Mouse (Mus musculus) neutrophil, adult 59 days (primary cell): ENCODE data around the gene Bnc2. TPM values are rescaled to one million over a fixed set of nuclear protein-coding genes. Genes with fewer than 3 reads are reported as not detected.

Experiments used
- total RNA-seq, 2 experiments: library from RNA; stranded (reverse); gene quantifications; 1 replicate in 1 of 2; 2 replicates in 1 of 2; pipeline ENCODE4 v1.2.4; 2023

The Bnc2 gene
- total RNA-seq, result not detected

DNA sequence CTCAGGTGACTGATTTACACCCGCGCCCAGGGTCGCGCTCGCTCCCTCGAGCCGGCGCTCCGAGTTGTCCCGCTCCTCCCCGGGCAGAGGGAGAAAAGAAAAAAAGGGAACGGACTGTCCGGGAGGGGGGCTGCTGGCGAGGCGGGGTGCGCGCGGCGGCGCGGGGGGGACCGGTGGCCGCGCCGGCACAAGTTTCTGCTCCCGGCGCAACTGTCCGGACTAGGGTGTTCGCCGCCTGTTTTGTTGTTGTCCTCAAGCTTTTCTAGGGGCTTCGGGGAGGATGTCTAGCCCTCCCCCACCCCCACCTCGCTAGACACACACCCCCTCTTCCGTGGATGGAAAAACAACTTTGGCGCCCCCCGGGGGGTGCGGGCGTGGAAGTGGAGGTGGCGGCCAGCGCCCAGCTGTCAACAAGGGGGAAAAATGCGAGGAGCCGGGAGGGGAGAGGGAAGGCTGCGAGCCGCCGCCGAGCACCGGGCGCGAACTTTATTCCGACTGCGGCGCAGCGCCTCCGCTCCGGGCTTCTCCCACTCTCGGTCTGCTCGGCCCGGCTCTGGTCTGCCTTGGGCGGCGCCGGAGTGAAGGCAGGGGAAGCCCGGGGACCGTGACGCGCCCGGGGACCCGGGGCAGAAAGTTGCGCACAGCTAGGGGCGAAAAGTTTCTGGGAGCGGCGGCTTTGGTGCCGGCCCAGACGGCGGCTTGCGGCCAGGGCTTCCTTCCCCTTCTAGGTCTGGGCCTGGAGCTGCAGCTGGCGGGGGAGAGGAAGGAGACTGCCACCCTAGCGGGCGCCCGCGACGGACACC is at the start of gene Bnc2:
TSS of gene Bnc2 (minus strand) at position 105 of the 803 bp plus-strand sequence.

Other genes with a start within 250 kb of the Bnc2 start
- 1 to 10 TPM; 7.8 to 8.4 TPM for gene Cntln, start 209.0 kb upstream of the Bnc2 start, total RNA-seq